Mouse (Mus musculus) cerebellum, adult 2 months (tissue): ENCODE data around the gene Npas4. TPM values are rescaled to one million over a fixed set of nuclear protein-coding genes. Genes with fewer than 3 reads are reported as not detected.

Source experiments
- DNase-seq, 2 experiments: peaks; one replicate each; pipeline ENCODE4 v3.0.0; 2021
- H3K27ac ChIP-seq: fragments of 200-500 bp; 2 replicates; pipeline ENCODE4 v1.5.1; 2012; ENCODE audit warnings: low read length, control low read depth, inconsistent platforms; ENCODE audit not compliant: insufficient read depth
- H3K27me3 ChIP-seq: fragments of 200-500 bp; 2 replicates; pipeline ENCODE4 v1.6.1; 2012; ENCODE audit warnings: inconsistent platforms, mild to moderate bottlenecking, low read length, moderate library complexity; ENCODE audit not compliant: control insufficient read depth, insufficient read depth
- H3K4me1 ChIP-seq: fragments of 200-500 bp; 2 replicates; pipeline ENCODE4 v1.6.1; 2011; ENCODE audit warnings: low read length; ENCODE audit not compliant: control insufficient read depth, insufficient read depth
- H3K4me3 ChIP-seq: fragments of 200-500 bp; replicated peaks from 2 replicates; pipeline ENCODE3; 2011; ENCODE audit warnings: mild to moderate bottlenecking, low read depth, low read length, control low read depth; ENCODE audit not compliant: insufficient read depth
- CTCF ChIP-seq: fragments of 200-500 bp; IDR thresholded peaks from 2 replicates; pipeline ENCODE4 v1.5.1; 2011; ENCODE audit warnings: low read depth, mild to moderate bottlenecking, control low read depth, low read length, moderate library complexity, borderline replicate concordance; ENCODE audit not compliant: insufficient read depth
- POLR2A ChIP-seq: fragments of 200-500 bp; IDR thresholded peaks from 2 replicates; pipeline ENCODE4 v1.6.1; 2011; ENCODE audit warnings: low read length, control low read depth, borderline replicate concordance; ENCODE audit not compliant: insufficient read depth
- WGBS: fragments of 180-500 bp; shearing (Covaris S2); methylation state at CpG from one replicate; pipeline ENCODE4 v1.1.7; 2018; 5-methylcytosine and 5-hydroxymethylcytosine counted together
- polyA plus RNA-seq: library from polyadenylated mRNA; depleted of rRNA; stranded (reverse); fragments of >200 nt; gene quantifications from 2 replicates; pipeline ENCODE4 v1.2.3, GENCODE M21; 2012

The Npas4 gene
- polyA plus RNA-seq, 1 experiment, result 2.9 TPM

GRCm38 (mm10) chr19:5023621-5024479 is 33.7 kb upstream of the Npas4 start, which contains the start of gene Slc29a2:
Gene Slc29a2, plus strand, starts transcription at chr19:5023860.
- no peaks in the 10 kb centered on the region for H3K4me1 ChIP-seq
- peak within 1 kb of the TSS; percentile 32 for H3K27ac ChIP-seq
- H3K4me3 ChIP-seq, result peak within 1 kb of the TSS; percentile 81
- under 1% methylated on average over 62 of the region's 62 CpGs for WGBS
- peak; percentile 93 to 94 for DNase-seq
- peak; percentile 84 for TF ChIP-seq POLR2A
- no peak for TF ChIP-seq CTCF
- H3K27me3 ChIP-seq, result no peaks in the 10 kb centered on the region

GRCm38 (mm10) chr19:5021416-5021815 is 31.3 kb upstream of the Npas4 start:
- Histone ChIP-seq H3K4me3 (no peak overlapping the region), H3K4me1 (no peaks in the 10 kb centered on the region), H3K27me3 (no peaks in the 10 kb centered on the region), H3K27ac (no peak overlapping the region)
- WGBS, result 49% methylated on average over 2 of the region's 2 CpGs
- TF ChIP-seq POLR2A (no peak), CTCF (no peak)
- DNase-seq, result no peak

- WGBS, result 82% methylated on average over 3 of the region's 3 CpGs
- H3K27ac ChIP-seq, result no peak overlapping the region
- H3K27me3 ChIP-seq, result no peaks in the 10 kb centered on the region
- H3K4me1 ChIP-seq, result no peaks in the 10 kb centered on the region
- H3K4me3 ChIP-seq, result no peak overlapping the region
- TF ChIP-seq POLR2A (no peak), CTCF (no peak)
- no peak for DNase-seq
These were observed 28.1 kb upstream of the Npas4 start for GRCm38 (mm10) chr19:5018191-5018590.

- Histone ChIP-seq H3K27me3 (no peaks in the 10 kb centered on the region), H3K27ac (no peak overlapping the region), H3K4me3 (no peak overlapping the region), H3K4me1 (no peaks in the 10 kb centered on the region)
- DNase-seq, result no peak
- TF ChIP-seq CTCF (no peak), POLR2A (no peak)
- WGBS, result 82% methylated on average over 4 of the region's 4 CpGs
These were observed 27.5 kb upstream of the Npas4 start for GRCm38 (mm10) chr19:5017611-5018010.

GRCm38 (mm10) chr19:5016782-5017181 is 26.7 kb upstream of the Npas4 start:
- 20% methylated on average over 12 of the region's 12 CpGs for WGBS
- Histone ChIP-seq H3K4me3 (no peak overlapping the region), H3K27me3 (no peaks in the 10 kb centered on the region), H3K27ac (no peak overlapping the region), H3K4me1 (no peaks in the 10 kb centered on the region)
- peak; percentile 74 to 76 for DNase-seq
- TF ChIP-seq POLR2A, result no peak
- TF ChIP-seq CTCF, result peak; percentile 78

- no peaks in the 10 kb centered on the region for H3K4me1 ChIP-seq
- no peaks in the 10 kb centered on the region for H3K27me3 ChIP-seq
- 28% methylated on average over 10 of the region's 10 CpGs for WGBS
- DNase-seq, result no peak
- TF ChIP-seq CTCF, result no peak
- TF ChIP-seq POLR2A, result no peak
- H3K4me3 ChIP-seq, result no peak overlapping the region
- H3K27ac ChIP-seq, result no peak overlapping the region
These were observed 26.2 kb upstream of the Npas4 start for GRCm38 (mm10) chr19:5016221-5016742.

- no peak overlapping the region for H3K4me3 ChIP-seq
- H3K27ac ChIP-seq, result no peak overlapping the region
- WGBS, result 3% methylated on average over 8 of the region's 8 CpGs
- no peaks in the 10 kb centered on the region for H3K27me3 ChIP-seq
- no peaks in the 10 kb centered on the region for H3K4me1 ChIP-seq
- DNase-seq, result peak; percentile 49 to 55
- TF ChIP-seq POLR2A (no peak), CTCF (peak; percentile 49; the same call in 1 of the 2 replicates)
These were observed 24.9 kb upstream of the Npas4 start for GRCm38 (mm10) chr19:5014961-5015398.

GRCm38 (mm10) chr19:5013138-5013537 is 23.0 kb upstream of the Npas4 start:
- WGBS, result 47% methylated on average over 8 of the region's 8 CpGs
- DNase-seq, result no peak
- Histone ChIP-seq H3K27me3 (no peaks in the 10 kb centered on the region), H3K4me3 (no peak overlapping the region), H3K27ac (no peak overlapping the region), H3K4me1 (no peaks in the 10 kb centered on the region)
- TF ChIP-seq POLR2A, result no peak
- TF ChIP-seq CTCF, result no peak
